Mouse (Mus musculus): ENCODE results near the gene Gm38392.

Gene Gm38392

DNA sequence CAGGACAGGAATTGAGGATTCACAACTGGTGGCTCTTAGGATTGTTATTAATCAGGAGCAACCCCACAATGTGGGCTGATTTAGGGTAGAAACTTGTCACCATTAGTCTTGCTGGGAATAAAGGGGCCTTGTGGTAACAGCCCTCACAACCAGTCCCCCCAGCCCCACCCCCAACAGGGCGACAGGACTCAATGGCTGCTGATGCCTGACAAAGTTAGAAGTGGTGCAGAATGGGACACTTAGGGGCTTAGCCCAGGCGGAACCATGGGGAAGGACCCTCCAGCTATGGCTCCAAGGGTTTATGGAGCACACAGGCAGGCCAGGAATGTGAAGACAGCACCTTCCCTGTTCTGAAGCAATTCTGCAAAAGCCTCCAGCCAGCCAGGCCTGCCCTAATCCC is 51.4 kb downstream of the Gm38392 start:
- no peak for DNase-seq (ENCODE audit: low read depth, low spot score)

DNA sequence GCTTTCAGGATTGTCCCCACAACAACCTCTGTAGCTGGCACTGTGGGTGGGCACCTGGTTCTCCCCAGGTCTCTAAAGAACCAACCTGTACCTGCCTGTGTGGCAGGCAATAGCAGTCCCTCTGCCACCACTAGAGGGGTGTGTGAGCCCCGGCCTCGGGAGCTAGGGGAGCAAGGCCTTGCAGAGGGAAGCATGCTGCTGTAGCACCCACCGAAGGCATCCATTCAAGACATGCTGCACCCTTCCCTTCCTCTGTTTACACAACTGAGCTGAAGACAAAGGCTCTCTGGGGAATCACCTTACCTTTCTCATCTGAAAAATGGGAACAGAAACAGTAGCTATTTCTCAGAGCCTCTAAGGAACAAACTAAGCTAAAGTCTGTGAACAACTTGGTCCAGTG is 51.8 kb downstream of the Gm38392 start:
- no peak for DNase-seq (ENCODE audit: low read depth, low spot score)

DNA sequence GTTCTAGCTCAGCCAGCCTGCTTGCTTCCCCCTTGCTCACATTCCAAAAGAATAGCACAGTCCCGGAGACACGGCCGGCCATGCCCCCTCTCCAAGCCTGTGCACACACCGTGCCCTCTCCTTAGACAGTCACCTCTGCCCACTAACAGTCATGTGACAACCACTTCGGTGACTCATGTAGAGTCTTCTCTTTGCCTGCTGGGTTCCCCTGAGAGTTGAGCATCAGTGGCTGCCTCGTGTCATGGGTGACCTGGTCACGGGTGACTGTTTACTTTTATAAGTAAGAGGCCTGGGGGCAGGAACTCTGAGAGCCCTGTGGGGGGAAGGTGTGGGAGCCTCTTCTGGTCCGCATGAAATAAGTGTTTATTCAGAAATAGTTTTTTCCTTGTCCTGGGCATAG is 53.0 kb downstream of the Gm38392 start:
- no peak for DNase-seq (ENCODE audit: low read depth, low spot score)

DNA sequence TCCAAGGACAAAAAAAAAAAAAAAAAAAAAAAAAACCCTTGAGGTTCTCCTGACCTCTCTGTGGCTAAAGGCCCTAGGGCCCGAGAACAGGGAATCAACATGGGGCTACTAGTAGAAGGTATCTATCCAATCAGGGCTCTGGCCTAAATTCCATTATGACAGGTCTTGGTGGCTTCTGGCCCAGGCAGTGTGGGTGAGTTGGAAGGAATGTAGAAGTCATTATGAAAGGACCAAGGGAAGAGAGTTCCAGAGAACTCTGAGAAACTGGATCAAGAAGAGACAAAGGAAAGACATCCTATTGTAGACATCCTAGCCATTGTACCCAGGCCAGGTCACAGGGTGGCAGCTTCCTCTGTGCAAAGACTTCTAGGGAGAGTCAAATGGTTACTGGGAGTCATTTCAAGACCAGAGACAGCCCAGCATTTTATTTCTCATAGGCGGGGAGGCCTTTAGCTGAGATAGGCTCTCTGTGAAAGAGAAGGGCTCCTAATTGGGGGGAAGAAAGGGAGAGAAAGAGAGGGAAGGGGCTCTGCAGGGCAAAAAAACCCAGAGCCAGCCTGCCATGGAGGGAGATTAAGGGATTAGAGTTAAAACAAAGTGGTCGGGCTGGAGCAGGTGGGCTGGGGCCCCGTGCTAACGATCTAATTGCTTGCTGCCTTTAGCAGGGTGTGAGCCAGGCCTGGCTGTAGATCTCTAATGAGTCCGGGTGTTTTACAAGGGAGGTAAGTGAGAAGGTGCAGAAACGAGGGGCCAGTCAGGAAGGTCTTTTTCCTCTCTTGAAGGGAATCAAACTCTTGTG is 54.0 kb downstream of the Gm38392 start:
- no peak for DNase-seq (ENCODE audit: low read depth, low spot score)

DNA sequence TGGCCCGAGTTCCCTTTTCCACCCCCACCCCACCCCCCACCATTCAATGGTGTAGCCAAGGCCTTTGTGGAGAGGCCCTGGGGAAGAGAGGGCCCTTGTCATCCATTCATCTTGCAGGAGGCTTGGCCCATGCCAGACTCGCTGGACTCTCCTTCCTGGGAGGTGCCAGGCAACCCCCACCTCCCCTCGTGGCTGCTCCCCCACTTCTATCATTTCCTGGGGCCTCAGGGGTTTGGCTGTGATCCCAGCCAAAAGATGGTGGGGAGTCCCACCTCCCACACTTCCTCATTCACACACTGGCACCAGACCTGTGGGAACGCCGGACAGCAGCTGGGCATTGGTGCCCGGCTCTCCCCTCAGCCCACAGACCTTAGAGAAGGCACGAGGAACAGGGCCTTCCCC is 54.7 kb downstream of the Gm38392 start:
- DNase-seq (ENCODE audit: low read depth, low spot score), result no peak

DNA sequence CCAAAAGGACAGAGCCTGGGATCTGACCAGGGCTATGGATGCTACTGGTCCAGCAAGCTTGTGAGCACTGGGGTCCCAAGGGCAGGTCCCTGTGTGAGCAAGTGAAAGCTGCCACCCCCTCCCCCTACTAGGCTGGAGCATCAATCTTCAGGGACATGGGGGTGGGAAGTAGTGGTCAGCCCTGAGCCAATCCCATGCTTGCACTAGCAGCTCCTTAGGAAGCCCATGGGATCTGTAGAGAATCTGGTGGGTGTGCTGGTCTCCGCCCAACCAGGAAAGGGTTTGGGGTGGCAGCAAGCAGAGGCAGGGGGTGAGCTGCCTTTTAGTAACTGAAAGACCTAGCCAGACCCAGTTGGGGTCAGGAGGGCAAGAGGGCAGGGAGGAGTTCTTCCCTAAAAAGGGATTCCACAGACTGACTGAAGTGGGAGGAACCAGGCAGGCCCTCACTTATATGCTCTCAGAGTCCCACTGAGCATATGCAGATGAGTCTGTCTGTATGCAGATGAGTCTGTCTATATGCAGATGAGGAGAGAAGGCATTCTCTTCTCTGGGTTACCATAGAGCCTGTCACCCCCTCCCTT is 55.9 kb downstream of the Gm38392 start:
- no peak for DNase-seq (ENCODE audit: low read depth, low spot score)

DNA sequence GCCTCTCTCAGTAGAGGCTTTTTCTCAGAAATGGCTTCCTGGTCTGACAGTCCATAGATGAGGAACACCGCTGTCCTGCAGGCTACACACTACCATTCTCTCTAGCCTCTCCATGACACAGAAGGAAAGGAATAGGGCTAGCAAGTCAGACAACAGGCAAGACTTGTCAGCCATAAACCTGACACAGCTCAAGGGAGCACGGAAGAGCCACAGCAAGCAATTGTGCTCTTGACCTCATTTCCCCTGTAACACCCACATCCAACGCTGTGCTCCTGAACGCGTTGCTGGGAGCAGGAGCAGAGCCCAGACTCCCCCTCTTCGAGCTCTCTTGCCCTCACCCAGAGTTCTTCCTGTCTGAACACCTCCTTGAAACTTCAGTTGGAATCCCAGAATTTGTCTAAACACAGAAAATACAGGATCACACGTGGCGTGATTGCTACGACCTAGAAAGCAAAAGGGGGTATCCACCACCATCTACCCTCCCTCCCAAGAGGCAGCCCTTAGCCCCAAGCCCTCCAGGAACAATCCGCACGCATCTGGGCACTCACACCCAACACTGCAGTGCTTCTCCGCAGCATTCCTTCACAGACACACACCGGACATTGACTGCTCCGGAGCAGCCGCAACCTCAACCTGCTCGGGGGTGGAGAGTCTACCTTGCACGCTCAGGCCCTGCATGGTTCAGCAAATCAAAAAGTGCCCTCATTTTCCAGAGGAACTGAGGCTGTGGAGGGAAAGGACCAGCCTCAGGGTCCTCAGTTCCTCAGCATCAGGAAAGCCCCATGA is 56.6 kb downstream of the Gm38392 start:
- no peak for DNase-seq (ENCODE audit: low read depth, low spot score)

DNA sequence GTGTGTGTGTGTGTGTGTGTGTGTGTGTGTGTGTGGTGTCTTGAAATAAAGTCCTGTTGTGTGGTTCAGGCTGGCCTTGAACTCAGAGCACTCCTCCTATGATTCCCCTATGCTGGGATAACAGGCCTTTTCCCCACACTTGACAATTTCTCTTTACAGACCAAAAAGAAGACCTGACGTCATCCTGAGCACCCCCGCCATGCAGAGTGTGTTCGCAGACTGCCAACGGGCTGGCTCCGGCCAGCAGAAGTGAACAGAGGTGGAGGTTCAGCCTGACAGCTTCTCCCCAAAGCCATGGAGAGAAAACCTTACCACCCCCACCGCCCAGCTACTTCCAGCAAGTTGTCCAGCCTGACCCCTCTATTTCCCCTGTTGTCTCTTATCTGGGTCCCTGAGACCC is 57.5 kb downstream of the Gm38392 start:
- DNase-seq (ENCODE audit: low read depth, low spot score), result no peak

DNA sequence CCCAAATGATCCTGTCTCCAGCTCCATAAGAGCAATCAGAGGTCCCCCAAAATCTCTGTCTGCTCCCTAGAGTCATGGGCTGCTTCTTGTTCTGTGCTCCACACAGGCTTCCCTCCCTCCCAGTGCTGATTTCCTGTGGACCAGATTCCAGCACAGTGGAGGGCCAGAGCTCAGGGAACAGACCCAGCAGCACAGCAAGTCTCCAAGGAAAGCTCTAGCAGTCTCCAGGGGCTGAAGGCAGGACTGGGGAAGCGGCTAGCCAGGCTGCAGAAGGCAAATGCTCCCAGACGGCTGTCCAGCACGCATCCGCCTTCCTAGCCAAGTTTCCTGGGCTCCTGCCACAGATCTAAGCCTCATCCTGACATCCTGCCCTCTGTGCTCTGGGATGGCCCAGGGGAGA is 58.1 kb downstream of the Gm38392 start:
- no peak for DNase-seq (ENCODE audit: low read depth, low spot score)

DNA sequence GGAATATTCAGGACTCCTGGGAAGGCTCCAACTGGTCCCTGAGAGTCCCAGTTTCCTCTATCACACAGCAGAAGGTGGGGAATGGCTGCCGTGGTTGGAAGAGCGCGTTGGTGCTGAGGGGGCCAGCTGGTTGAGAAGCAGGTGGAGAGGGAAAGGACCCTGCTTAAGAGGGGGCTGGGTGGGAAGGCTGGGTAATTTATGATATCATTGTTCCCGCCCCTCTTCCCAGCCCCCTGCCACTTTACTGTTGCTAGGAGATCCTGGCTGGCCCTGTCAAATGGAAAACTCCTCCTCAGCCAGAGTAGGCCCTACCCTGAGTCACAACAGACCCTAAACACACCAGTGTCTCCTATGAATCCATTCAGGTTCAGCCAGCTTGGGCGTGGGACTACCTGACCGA is 59.0 kb downstream of the Gm38392 start:
- no peak for DNase-seq (ENCODE audit: low read depth, low spot score)

DNA sequence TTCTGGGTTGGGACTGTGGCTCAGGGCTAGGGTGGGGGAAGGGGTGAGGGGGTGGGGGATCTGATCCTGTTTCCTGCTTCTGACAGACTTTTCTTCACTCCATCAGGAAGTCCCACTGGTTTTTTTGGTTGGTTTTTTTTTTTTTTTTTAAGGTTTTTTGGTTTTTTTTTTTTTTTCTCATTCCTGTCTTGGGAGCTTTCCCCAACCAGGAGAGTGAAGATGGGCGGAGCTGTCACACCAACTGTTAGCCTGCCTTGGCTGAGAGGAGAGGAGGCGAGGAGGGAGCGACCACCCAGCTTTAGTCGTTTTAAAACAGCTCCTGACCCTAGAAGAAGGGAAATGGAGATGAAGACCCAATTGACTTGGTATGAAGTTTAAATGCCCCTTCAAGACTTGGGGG is 59.8 kb downstream of the Gm38392 start:
- DNase-seq (ENCODE audit: low read depth, low spot score), result no peak

DNA sequence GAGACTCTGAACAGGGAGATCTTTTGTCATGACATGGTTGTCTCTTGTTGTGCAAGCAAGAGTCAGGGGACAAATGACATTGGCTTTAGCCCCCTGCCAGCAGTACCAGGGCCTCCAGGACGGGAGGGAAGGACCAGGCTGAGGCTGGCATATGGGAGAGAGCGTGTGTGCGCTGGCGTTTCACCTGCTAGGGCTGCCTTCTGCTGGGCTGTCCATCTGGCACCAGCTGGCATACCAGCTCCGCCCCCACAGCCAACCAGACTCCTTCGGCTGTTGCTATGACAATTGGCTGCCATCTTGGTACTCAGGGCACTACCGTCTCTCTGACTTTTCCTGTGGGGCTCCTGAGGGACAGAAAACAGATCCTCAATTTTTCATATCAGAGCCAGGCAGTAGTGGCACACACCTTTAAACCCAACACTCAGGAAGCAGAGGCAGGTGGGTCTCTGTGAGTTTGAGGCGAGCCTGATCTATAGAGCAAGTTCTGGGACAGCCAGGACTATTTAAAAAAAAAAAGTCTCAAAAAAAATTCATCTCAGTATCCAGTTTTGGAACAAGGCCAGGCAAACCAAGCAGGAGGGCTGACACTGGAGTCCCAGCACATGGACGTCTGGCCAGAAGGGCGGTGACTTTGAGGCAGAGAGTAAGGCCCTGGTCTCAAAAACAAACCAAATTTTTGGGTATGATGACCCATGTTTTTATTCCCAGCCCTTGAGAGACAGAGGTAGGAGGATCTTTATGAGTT is 60.7 kb downstream of the Gm38392 start:
- no peak for DNase-seq (ENCODE audit: low read depth, low spot score)

DNA sequence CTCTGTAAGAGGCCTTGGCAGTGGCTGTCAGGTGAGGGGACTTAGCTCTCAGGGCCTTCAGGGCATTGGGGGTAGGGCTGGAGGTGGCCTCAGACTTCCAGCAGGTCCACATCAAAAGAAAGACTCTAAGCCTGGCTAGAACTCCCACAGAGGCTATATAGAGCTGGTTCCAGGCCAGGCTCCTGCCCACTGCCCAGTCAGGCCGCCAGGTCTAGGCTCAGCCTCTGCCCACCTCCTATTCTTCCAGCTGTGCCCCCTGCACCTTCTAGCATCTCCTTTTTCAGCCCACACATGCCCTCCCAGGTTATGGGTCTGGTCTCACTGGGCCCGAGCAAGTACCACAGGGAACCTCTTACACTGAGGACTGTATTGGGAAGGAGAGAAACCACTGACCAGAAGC is 62.1 kb downstream of the Gm38392 start:
- DNase-seq (ENCODE audit: low read depth, low spot score), result no peak

DNA sequence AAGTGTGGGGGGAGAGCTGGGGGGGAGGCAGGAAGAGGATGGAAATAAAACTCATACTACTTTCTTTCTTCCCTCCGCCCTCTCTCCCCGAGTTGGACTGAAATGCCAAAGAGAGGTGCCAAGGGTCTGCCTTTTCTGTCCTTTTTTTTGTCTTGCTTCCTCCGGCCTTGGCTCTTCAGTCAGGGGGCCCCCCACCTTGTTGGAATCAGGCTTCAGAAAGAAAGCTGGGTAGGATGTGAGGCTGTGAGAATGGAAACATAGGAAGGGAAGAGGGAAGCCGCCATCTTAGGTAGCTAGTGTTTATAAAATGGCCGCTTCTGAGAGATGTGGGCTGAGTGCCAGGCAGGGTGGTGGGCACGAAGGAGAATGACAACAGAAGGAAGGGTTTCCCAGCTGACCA is 64.6 kb downstream of the Gm38392 start:
- DNase-seq (ENCODE audit: low read depth, low spot score), result no peak

DNA sequence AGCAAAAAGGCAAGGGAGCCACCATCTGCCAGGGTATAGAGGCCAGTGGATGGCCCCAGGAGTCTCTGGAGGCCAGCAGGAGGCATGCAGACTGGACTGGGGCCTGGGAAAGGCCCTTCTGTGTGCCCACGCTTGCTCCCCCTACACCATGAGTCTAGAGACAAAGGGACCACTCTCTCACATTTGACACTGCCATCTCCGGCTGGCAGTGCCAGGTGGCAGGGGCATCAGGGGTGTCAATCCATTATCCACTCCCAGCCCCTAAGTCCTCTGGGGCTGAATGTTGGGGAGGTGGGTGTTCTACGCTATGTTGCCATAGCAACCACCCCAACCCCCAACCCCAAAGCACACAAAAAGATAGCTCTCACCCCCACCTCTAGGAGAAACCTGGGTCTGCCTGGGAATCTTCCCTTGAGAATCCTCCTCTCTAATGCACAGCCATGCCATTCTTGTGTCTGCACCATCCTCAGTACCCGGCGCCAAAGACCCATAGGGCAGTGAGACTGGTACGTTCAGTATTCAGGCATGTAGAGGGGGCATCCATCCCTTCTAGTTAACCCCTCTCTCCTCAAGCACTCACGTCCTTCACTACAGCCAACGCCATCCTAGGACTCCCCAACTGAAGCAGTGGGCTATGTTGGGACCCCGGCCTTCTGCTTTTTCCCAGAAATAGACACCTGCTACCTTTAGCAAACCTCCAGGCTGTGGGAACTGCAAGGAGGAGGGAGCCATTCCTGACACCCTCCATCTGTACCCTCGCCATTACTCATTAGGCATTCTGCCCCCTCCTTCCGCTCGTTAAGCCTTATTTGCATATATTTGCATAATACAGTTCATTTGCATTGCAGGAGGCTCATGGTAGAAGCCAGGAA is 65.3 kb downstream of the Gm38392 start:
- no peak for DNase-seq (ENCODE audit: low read depth, low spot score)

DNA sequence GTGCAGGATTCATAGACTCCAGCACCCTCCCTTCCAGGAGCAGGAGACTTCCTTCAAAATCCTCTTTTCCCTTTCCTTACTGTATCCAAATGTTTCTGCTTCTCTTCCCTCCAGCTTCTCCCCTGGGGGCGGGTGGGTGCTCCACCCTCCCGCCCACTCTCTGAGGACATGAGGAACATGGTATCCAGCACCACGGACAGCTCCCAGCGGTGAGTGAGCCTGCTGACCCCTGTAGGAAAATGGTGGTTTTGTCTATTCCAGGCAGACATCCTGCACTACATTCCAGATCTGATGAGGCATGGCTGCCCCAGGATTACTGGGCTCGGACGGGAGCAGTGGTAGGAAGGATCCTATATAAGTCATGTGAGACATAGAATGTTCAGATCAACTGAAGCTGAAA is 66.2 kb downstream of the Gm38392 start:
- DNase-seq (ENCODE audit: low read depth, low spot score), result no peak

DNA sequence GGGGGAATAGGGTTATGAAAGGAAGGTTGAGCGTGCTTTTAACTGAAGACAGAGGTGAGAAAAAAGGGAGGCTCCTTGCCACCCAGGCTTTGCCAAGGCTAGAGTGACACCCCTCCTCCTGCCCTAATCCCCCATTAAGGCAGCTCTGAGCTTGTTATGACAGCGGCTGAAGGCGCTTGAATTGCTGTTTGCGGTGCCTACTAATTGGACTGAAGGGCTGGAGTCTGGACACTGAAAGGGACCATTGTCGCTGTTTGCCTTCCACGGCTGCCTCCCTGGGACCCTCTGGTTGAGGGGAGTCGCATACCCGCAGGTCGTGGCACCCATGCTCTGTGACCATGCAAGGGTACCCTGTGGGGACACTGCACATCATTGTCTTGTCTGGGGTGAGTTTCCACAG is 67.1 kb downstream of the Gm38392 start:
- no peak for DNase-seq (ENCODE audit: low read depth, low spot score)

DNA sequence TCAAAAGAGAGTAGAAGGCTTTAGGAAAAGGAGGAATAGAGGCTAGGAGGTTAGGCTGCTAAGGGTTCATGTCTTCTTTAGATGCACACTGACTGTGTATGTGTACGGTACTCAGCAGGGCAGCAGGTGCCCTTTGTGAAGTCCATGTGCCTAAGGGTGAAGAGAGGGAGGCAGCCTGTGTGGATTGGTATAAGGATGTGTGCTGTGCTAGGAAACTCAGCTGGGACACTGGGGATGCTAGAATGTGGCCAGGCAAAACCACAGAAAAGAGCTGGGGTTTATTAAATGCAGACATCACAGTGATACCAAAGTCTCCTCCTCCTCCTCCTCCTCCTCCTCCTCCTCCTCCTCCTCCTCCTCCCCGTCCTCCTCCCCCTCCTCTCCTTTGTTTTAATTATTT is 69.3 kb downstream of the Gm38392 start:
- DNase-seq (ENCODE audit: low read depth, low spot score), result no peak

DNA sequence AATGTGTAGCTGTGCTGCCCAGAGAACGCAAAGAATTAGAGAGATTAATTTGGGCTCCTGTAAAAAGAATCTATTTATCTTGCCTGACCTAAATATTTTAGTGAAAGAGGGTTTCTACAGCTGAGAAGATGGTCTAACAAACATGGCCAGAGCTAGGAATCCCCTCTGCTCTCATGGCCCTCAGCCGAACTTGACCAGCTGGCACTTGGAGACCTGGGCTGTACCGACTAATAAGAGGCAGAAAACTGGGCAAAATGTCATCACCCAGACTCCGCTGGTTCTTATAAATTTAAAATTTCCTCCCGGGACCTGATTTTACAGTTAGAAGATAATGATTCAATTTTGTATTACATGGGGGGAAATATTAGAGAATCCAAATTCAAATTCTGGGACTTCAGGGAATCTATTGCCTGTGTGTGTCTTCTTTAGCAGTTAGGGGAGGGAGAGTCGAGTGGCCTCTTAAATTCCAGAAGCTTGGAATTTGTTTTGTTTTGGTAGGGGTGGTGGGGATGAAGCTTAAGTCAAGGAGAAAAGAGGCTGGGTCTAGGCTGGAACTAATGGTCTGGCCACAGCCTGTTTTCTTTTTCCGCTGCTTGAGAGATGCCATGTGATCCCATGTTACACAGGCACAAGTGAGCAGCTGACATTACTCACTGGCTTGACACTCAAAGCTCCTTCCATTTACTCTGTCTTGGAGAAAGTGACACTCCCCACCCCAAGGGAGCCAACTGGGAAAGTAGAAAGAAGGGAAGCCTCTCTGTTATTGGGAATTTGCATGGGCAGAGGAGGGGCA is 70.3 kb downstream of the Gm38392 start:
- DNase-seq (ENCODE audit: low read depth, low spot score), result no peak

DNA sequence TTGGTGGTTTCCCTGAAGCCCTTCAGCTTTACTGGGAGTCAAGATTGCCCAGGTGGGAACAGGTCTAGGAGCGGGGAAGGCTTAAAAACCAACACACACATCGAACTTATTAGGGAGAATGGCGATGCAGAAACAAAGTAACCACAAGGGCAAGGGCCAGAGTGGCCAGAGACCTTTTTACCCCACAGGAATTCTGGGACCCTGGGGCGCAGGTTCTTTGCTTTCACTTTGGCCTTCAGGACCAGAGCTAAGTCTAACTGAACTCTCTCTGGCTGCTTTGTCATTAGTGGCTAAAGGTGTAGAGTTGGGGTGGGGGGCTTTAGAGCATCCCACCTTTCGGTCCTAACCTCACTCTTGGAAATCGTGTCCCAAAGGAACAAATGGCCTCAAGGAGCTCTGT is 70.9 kb downstream of the Gm38392 start:
- no peak for DNase-seq (ENCODE audit: low read depth, low spot score)

Measured in retina, adult 2 months (tissue).